Mouse (Mus musculus): ENCODE results near the gene Kalrn. TPM values are rescaled to one million over a fixed set of nuclear protein-coding genes. Genes with fewer than 3 reads are reported as not detected.

Kalrn gene
- total and polyA plus RNA-seq, 2 experiments from 2014 or later: 19.4 to 44.5 TPM

GRCm38 (mm10) chr16:34568831-34569230 is 4.5 kb downstream of the Kalrn start:
- H3K9me3 ChIP-seq (replicated peaks; ENCODE audit: control insufficient read depth, low read length): no peaks in the 10 kb centered on the region
- no peak overlapping the region for H3K4me3 ChIP-seq (ENCODE audit: low read depth, low read length)
- no peak for DNase-seq (ENCODE audit: low spot score)
- H3K4me2 ChIP-seq (ENCODE audit: low read depth, low read length): no peak overlapping the region
- H3K4me1 ChIP-seq (ENCODE audit: control insufficient read depth, insufficient read depth): 0 out of 2 replicates have a peak, but pooled peaks cover 5% of the 10 kb centered on the region
- no peaks in the 10 kb centered on the region for H3K36me3 ChIP-seq (replicated peaks; ENCODE audit: control insufficient read depth, insufficient read depth, low read length)
- peaks cover 11% of the 10 kb centered on the region; the same call in 1 of the 2 replicates for H3K27me3 ChIP-seq (ENCODE audit: control insufficient read depth, insufficient read depth, low read length)
- TF ChIP-seq CTCF (IDR thresholded peaks at IDR 0.05; ENCODE audit: low read depth) (no peak), EP300 (IDR thresholded peaks at IDR 0.05; ENCODE audit: low read depth) (no peak)
- 63% methylated on average over 6 of the region's 6 CpGs for WGBS
- ATAC-seq (ENCODE audit: insufficient read depth, low read depth): no peak
- no peak overlapping the region for H3K27ac ChIP-seq (ENCODE audit: low read depth)
- H3K9ac ChIP-seq (replicated peaks; ENCODE audit: low read depth, low read length): no peak overlapping the region

GRCm38 (mm10) chr16:34563593-34564280 is 9.6 kb downstream of the Kalrn start:
- no peak for TF ChIP-seq EP300 (IDR thresholded peaks at IDR 0.05; ENCODE audit: low read depth)
- no peak for TF ChIP-seq CTCF (IDR thresholded peaks at IDR 0.05; ENCODE audit: low read depth)
- ATAC-seq (ENCODE audit: insufficient read depth, low read depth) (no peak), DNase-seq (ENCODE audit: low spot score) (no peak)
- no peak overlapping the region for H3K4me3 ChIP-seq (ENCODE audit: low read depth, low read length)
- H3K9me3 ChIP-seq (replicated peaks; ENCODE audit: control insufficient read depth, low read length): no peaks in the 10 kb centered on the region
- H3K36me3 ChIP-seq (replicated peaks; ENCODE audit: control insufficient read depth, insufficient read depth, low read length): no peaks in the 10 kb centered on the region
- peaks cover 6% of the 10 kb centered on the region for H3K4me1 ChIP-seq (ENCODE audit: control insufficient read depth, insufficient read depth)
- H3K9ac ChIP-seq (replicated peaks; ENCODE audit: low read depth, low read length): no peak overlapping the region
- H3K4me2 ChIP-seq (ENCODE audit: low read depth, low read length): no peak overlapping the region
- no peak overlapping the region for H3K27ac ChIP-seq (ENCODE audit: low read depth)
- peaks cover 3% of the 10 kb centered on the region; the same call in 1 of the 2 replicates for H3K27me3 ChIP-seq (ENCODE audit: control insufficient read depth, insufficient read depth, low read length)
- 66% methylated on average over 11 of the region's 11 CpGs for WGBS

- H3K4me1 ChIP-seq (ENCODE audit: control insufficient read depth, insufficient read depth): peaks cover 8% of the 10 kb centered on the region
- WGBS: 43% methylated on average over 5 of the region's 5 CpGs
- no peaks in the 10 kb centered on the region for H3K36me3 ChIP-seq (replicated peaks; ENCODE audit: control insufficient read depth, insufficient read depth, low read length)
- DNase-seq (ENCODE audit: low spot score): no peak
- H3K9me3 ChIP-seq (replicated peaks; ENCODE audit: control insufficient read depth, low read length): no peaks in the 10 kb centered on the region
- ATAC-seq (ENCODE audit: insufficient read depth, low read depth): no peak
- no peak overlapping the region for H3K4me2 ChIP-seq (ENCODE audit: low read depth, low read length)
- no peak overlapping the region for H3K9ac ChIP-seq (replicated peaks; ENCODE audit: low read depth, low read length)
- H3K27ac ChIP-seq (ENCODE audit: low read depth): no peak overlapping the region
- H3K27me3 ChIP-seq (ENCODE audit: control insufficient read depth, insufficient read depth, low read length): 0 out of 2 replicates have a peak, but pooled peaks cover 3% of the 10 kb centered on the region
- no peak overlapping the region for H3K4me3 ChIP-seq (ENCODE audit: low read depth, low read length)
- no peak for TF ChIP-seq CTCF (IDR thresholded peaks at IDR 0.05; ENCODE audit: low read depth)
- TF ChIP-seq EP300 (IDR thresholded peaks at IDR 0.05; ENCODE audit: low read depth): no peak
These were observed 11.6 kb downstream of the Kalrn start for GRCm38 (mm10) chr16:34561734-34562135.

- Histone ChIP-seq H3K4me1 (ENCODE audit: control insufficient read depth, insufficient read depth) (peaks cover 8% of the 10 kb centered on the region), H3K4me2 (ENCODE audit: low read depth, low read length) (no peak overlapping the region), H3K27ac (ENCODE audit: low read depth) (no peak overlapping the region), H3K27me3 (ENCODE audit: control insufficient read depth, insufficient read depth, low read length) (0 out of 2 replicates have a peak, but pooled peaks cover 3% of the 10 kb centered on the region), H3K9me3 (replicated peaks; ENCODE audit: control insufficient read depth, low read length) (no peaks in the 10 kb centered on the region), H3K36me3 (replicated peaks; ENCODE audit: control insufficient read depth, insufficient read depth, low read length) (no peaks in the 10 kb centered on the region), H3K9ac (replicated peaks; ENCODE audit: low read depth, low read length) (no peak overlapping the region), H3K4me3 (ENCODE audit: low read depth, low read length) (no peak overlapping the region)
- no peak for TF ChIP-seq CTCF (IDR thresholded peaks at IDR 0.05; ENCODE audit: low read depth)
- TF ChIP-seq EP300 (IDR thresholded peaks at IDR 0.05; ENCODE audit: low read depth): no peak
- 76% methylated on average over 5 of the region's 5 CpGs for WGBS
- ATAC-seq (ENCODE audit: insufficient read depth, low read depth) (no peak), DNase-seq (ENCODE audit: low spot score) (no peak)
These were observed 12.5 kb downstream of the Kalrn start for GRCm38 (mm10) chr16:34560814-34561213.

GRCm38 (mm10) chr16:34560411-34560810 is 12.9 kb downstream of the Kalrn start:
- Histone ChIP-seq H3K9ac (replicated peaks; ENCODE audit: low read depth, low read length) (no peak overlapping the region), H3K9me3 (replicated peaks; ENCODE audit: control insufficient read depth, low read length) (no peaks in the 10 kb centered on the region), H3K27me3 (ENCODE audit: control insufficient read depth, insufficient read depth, low read length) (0 out of 2 replicates have a peak, but pooled peaks cover 3% of the 10 kb centered on the region), H3K4me2 (ENCODE audit: low read depth, low read length) (no peak overlapping the region), H3K4me1 (ENCODE audit: control insufficient read depth, insufficient read depth) (peaks cover 8% of the 10 kb centered on the region), H3K4me3 (ENCODE audit: low read depth, low read length) (no peak overlapping the region), H3K36me3 (replicated peaks; ENCODE audit: control insufficient read depth, insufficient read depth, low read length) (no peaks in the 10 kb centered on the region), H3K27ac (ENCODE audit: low read depth) (no peak overlapping the region)
- DNase-seq (ENCODE audit: low spot score): no peak
- ATAC-seq (ENCODE audit: insufficient read depth, low read depth): no peak
- no peak for TF ChIP-seq EP300 (IDR thresholded peaks at IDR 0.05; ENCODE audit: low read depth)
- 96% methylated on average over 2 of the region's 2 CpGs for WGBS

GRCm38 (mm10) chr16:34557891-34558290 is 15.4 kb downstream of the Kalrn start:
- ATAC-seq (ENCODE audit: insufficient read depth, low read depth) (no peak), DNase-seq (ENCODE audit: low spot score) (no peak)
- Histone ChIP-seq H3K27me3 (ENCODE audit: control insufficient read depth, insufficient read depth, low read length) (no peaks in the 10 kb centered on the region), H3K9ac (replicated peaks; ENCODE audit: low read depth, low read length) (no peak overlapping the region), H3K4me3 (ENCODE audit: low read depth, low read length) (no peak overlapping the region), H3K4me2 (ENCODE audit: low read depth, low read length) (no peak overlapping the region), H3K36me3 (replicated peaks; ENCODE audit: control insufficient read depth, insufficient read depth, low read length) (no peaks in the 10 kb centered on the region), H3K4me1 (ENCODE audit: control insufficient read depth, insufficient read depth) (peaks cover 8% of the 10 kb centered on the region), H3K27ac (ENCODE audit: low read depth) (no peak overlapping the region), H3K9me3 (replicated peaks; ENCODE audit: control insufficient read depth, low read length) (no peaks in the 10 kb centered on the region)
- TF ChIP-seq CTCF (IDR thresholded peaks at IDR 0.05; ENCODE audit: low read depth) (no peak), EP300 (IDR thresholded peaks at IDR 0.05; ENCODE audit: low read depth) (no peak)
- 68% methylated on average over 6 of the region's 6 CpGs for WGBS

Measured in heart, postnatal 0 days (tissue).